Mouse (Mus musculus): ENCODE measurements around the gene Ttc7b.
A peak's percentile ranks its signal among the peaks of the same experiment; 100 is the strongest.

Ttc7b gene

GRCm38 (mm10) chr12:100309201-100309600 lies 211.4 kb downstream of the Ttc7b start:
- DNase-seq (ENCODE audit: low read depth in 2 of 2, low spot score in 2 of 2): no peak

- DNase-seq (ENCODE audit: low read depth in 2 of 2, low spot score in 2 of 2): no peak
These were observed 212.9 kb downstream of the Ttc7b start for GRCm38 (mm10) chr12:100307501-100308260.

- DNase-seq (ENCODE audit: low read depth in 2 of 2, low spot score in 2 of 2): no peak
These were observed 214.3 kb downstream of the Ttc7b start for GRCm38 (mm10) chr12:100306336-100306735.

DNA sequence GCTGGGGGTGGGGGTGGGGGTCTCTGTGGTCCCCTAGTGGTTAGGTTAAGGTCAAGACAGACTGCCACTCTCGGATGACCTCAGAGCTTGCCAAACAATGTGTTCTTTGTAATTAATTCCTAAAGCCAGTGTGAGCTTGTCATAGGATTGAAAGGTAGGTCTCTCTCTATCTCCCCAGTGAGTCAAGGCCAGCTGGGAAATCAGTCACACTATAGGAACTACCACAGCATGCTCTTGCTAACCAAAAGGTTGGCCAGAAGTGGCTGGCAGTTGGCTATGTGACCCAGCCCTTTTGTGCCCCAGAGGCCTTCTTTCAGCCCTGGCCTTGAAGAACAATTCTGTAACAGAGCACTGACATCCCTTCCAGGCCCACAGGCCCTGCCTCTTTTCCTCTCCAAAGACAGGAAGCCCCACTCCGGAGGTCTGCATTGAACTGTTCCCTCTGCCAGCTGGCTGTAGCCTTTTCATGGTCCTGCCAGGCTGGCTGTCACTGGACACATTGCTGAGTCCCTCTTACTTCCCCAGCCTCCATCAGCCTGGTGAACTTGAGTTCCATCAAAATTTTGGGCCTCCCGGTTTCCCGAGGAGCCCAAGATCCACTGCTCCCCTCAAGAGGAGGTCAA lies 215.5 kb downstream of the Ttc7b start:
- no peak for DNase-seq (ENCODE audit: low read depth in 2 of 2, low spot score in 2 of 2)

GRCm38 (mm10) chr12:100304280-100304679 lies 216.3 kb downstream of the Ttc7b start:
- no peak for DNase-seq (ENCODE audit: low read depth in 2 of 2, low spot score in 2 of 2)

GRCm38 (mm10) chr12:100303141-100303540 lies 217.5 kb downstream of the Ttc7b start:
- no peak for DNase-seq (ENCODE audit: low read depth in 2 of 2, low spot score in 2 of 2)

DNA sequence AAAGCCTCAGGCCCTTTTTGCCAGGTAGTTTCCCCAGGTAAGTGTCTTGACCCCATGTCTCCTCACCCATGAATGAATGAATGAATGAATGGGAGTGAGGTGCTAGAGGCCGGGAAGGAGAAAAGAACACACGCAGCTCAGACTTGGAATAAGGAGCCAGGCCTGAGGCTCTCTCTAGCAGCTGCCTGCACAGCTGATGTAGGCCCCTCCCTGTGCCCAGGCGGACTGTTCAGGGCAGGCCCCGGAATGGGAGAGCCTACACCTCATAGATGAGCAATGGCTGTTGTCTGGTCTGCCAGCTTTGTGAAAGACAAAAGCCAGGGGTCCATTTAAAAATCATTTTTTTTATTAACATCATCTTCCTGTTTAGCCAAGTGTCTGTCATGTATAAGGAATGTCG lies 220.2 kb downstream of the Ttc7b start:
- no peak for DNase-seq (ENCODE audit: low read depth in 2 of 2, low spot score in 2 of 2)

- DNase-seq (ENCODE audit: low read depth in 2 of 2, low spot score in 2 of 2): no peak
These were observed 221.3 kb downstream of the Ttc7b start for GRCm38 (mm10) chr12:100299322-100299726.

GRCm38 (mm10) chr12:100298788-100299187 lies 221.8 kb downstream of the Ttc7b start:
- no peak for DNase-seq (ENCODE audit: low read depth in 2 of 2, low spot score in 2 of 2)

GRCm38 (mm10) chr12:100297961-100298360 lies 222.7 kb downstream of the Ttc7b start:
- DNase-seq (ENCODE audit: low read depth in 2 of 2, low spot score in 2 of 2): no peak

DNA sequence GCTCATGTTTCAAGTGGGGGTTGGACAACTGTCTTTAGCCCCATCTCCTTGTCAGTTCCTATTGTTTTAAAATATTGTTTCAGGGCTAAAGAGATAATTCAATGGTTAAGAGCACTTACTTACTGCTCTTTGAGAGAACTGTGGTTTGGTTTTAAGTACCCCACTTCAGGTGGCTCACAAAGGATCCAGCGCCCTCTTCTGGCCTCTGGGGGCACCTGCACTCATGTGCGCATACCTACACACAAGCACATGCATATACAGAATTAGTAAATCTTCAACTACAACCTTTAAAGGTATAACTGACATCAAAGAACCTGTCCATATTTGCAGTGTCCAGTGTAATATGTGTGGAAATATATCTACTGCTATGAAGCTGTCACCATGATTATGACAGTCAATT lies 226.2 kb downstream of the Ttc7b start:
- DNase-seq (ENCODE audit: low read depth in 2 of 2, low spot score in 2 of 2): no peak

- DNase-seq (ENCODE audit: low read depth in 2 of 2, low spot score in 2 of 2): no peak
These were observed 226.7 kb downstream of the Ttc7b start for GRCm38 (mm10) chr12:100293956-100294355.

GRCm38 (mm10) chr12:100290711-100291685 lies 229.6 kb downstream of the Ttc7b start:
- no peak for DNase-seq (ENCODE audit: low read depth in 2 of 2, low spot score in 2 of 2)

DNA sequence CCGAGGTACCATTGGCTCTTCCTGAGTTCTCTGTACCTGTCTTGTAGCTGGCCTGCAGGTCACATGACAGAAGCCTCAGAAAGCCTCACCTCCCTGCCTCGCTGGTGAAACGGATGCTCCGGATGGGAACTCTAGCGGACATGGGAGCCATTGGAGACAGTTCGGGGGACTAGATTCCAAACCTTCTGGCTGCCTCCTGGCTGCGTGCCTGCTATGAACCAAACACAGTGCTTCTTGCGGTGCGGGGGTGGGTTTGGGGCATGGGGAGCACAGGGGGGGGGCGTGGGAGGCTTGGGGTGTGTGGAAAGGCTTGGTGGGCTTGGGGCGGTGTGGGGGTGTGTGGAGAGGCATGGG lies 230.5 kb downstream of the Ttc7b start:
- no peak for DNase-seq (ENCODE audit: low read depth in 2 of 2, low spot score in 2 of 2)

- DNase-seq (ENCODE audit: low read depth in 2 of 2, low spot score in 2 of 2): no peak
These were observed 231.1 kb downstream of the Ttc7b start for GRCm38 (mm10) chr12:100289267-100290177.

- DNase-seq (ENCODE audit: low read depth in 2 of 2, low spot score in 2 of 2): no peak
These were observed 232.6 kb downstream of the Ttc7b start for GRCm38 (mm10) chr12:100288018-100288417.

- no peak for DNase-seq (ENCODE audit: low read depth in 2 of 2, low spot score in 2 of 2)
These were observed 233.1 kb downstream of the Ttc7b start for GRCm38 (mm10) chr12:100287565-100287964.

- no peak for DNase-seq (ENCODE audit: low read depth in 2 of 2, low spot score in 2 of 2)
These were observed 237.3 kb downstream of the Ttc7b start for GRCm38 (mm10) chr12:100283283-100283682.

GRCm38 (mm10) chr12:100282025-100282885 lies 238.4 kb downstream of the Ttc7b start:
- DNase-seq (ENCODE audit: low read depth in 2 of 2, low spot score in 2 of 2): peak; percentile 6 to 9
